Mouse (Mus musculus): ENCODE data around the gene Fxyd6. TPM values are rescaled to one million over a fixed set of nuclear protein-coding genes. Genes with fewer than 3 reads are reported as not detected.
A peak's percentile ranks its signal among the peaks of the same experiment; 100 is the strongest.

Gene Fxyd6
- 100 to 1,000 TPM; 284 to 286 TPM for total RNA-seq (2021)

GRCm38 (mm10) chr9:45370117-45370561 is at the start of gene Fxyd6:
Fxyd6 (plus strand) TSS chr9:45370185.
- DNase-seq (ENCODE audit: extremely low spot score in 1 of 2, low spot score in 2 of 2): peak in 1 of 2 experiments; percentile 80
- intact Hi-C loops (cut with DNase I): no loop called here

GRCm38 (mm10) chr9:45321465-45321864 is 48.5 kb upstream of the Fxyd6 start:
- intact Hi-C loops (cut with DNase I): no loop called here
- no peak for DNase-seq (ENCODE audit: extremely low spot score in 1 of 2, low spot score in 2 of 2)

GRCm38 (mm10) chr9:45321946-45322430 is 48.0 kb upstream of the Fxyd6 start:
- intact Hi-C loops (cut with DNase I): no loop called here
- no peak for DNase-seq (ENCODE audit: extremely low spot score in 1 of 2, low spot score in 2 of 2)

GRCm38 (mm10) chr9:45326390-45326789 is 43.6 kb upstream of the Fxyd6 start:
- intact Hi-C loops (cut with DNase I): no loop called here
- DNase-seq (ENCODE audit: extremely low spot score in 1 of 2, low spot score in 2 of 2): no peak

GRCm38 (mm10) chr9:45328263-45328662 is 41.7 kb upstream of the Fxyd6 start:
- intact Hi-C loops (cut with DNase I): no loop called here
- no peak for DNase-seq (ENCODE audit: extremely low spot score in 1 of 2, low spot score in 2 of 2)

GRCm38 (mm10) chr9:45329577-45329976 is 40.4 kb upstream of the Fxyd6 start:
- DNase-seq (ENCODE audit: extremely low spot score in 1 of 2, low spot score in 2 of 2): no peak
- intact Hi-C loops (cut with DNase I): no loop called here

GRCm38 (mm10) chr9:45337406-45337805 is 32.6 kb upstream of the Fxyd6 start:
- no peak for DNase-seq (ENCODE audit: extremely low spot score in 1 of 2, low spot score in 2 of 2)
- intact Hi-C loops (cut with DNase I): no loop called here

GRCm38 (mm10) chr9:45343066-45343465 is 26.9 kb upstream of the Fxyd6 start:
- intact Hi-C loops (cut with DNase I): no loop called here
- no peak for DNase-seq (ENCODE audit: extremely low spot score in 1 of 2, low spot score in 2 of 2)

- DNase-seq (ENCODE audit: extremely low spot score in 1 of 2, low spot score in 2 of 2): no peak
- intact Hi-C loops (cut with DNase I): loop anchor here (5.0 kb wide), 1 partner anchor 42 kb away; no protein-coding TSS in a partner anchor
Measured at GRCm38 (mm10) chr9:45345516-45345915, 24.5 kb upstream of the Fxyd6 start.

GRCm38 (mm10) chr9:45346276-45346675 is 23.7 kb upstream of the Fxyd6 start:
- intact Hi-C loops (cut with DNase I): loop anchor here (5.0 kb wide), 1 partner anchor 41 kb away; no protein-coding TSS in a partner anchor
- DNase-seq (ENCODE audit: extremely low spot score in 1 of 2, low spot score in 2 of 2): no peak

GRCm38 (mm10) chr9:45348560-45348959 is 21.4 kb upstream of the Fxyd6 start:
- no peak for DNase-seq (ENCODE audit: extremely low spot score in 1 of 2, low spot score in 2 of 2)
- intact Hi-C loops (cut with DNase I): loop anchor here (5.0 kb wide), 1 partner anchor 39 kb away; no protein-coding TSS in a partner anchor

GRCm38 (mm10) chr9:45349181-45349580 is 20.8 kb upstream of the Fxyd6 start:
- intact Hi-C loops (cut with DNase I): loop anchor here (5.0 kb wide), 1 partner anchor 38 kb away; no protein-coding TSS in a partner anchor

GRCm38 (mm10) chr9:45349851-45350250 is 20.1 kb upstream of the Fxyd6 start:
- no peak for DNase-seq (ENCODE audit: extremely low spot score in 1 of 2, low spot score in 2 of 2)
- intact Hi-C loops (cut with DNase I): loop anchor here (5.0 kb wide), 1 partner anchor 37 kb away; no protein-coding TSS in a partner anchor

More at GRCm38 (mm10) chr9:45349181-45349580, 20.8 kb upstream of the Fxyd6 start:
- DNase-seq (ENCODE audit: extremely low spot score in 1 of 2, low spot score in 2 of 2): no peak

- no peak for DNase-seq (ENCODE audit: extremely low spot score in 1 of 2, low spot score in 2 of 2)
- intact Hi-C loops (cut with DNase I): no loop called here
Measured at GRCm38 (mm10) chr9:45355192-45355591, 14.8 kb upstream of the Fxyd6 start.

GRCm38 (mm10) chr9:45358356-45358755 is 11.6 kb upstream of the Fxyd6 start:
- DNase-seq (ENCODE audit: extremely low spot score in 1 of 2, low spot score in 2 of 2): no peak
- intact Hi-C loops (cut with DNase I): no loop called here

- intact Hi-C loops (cut with DNase I): no loop called here
- DNase-seq (ENCODE audit: extremely low spot score in 1 of 2, low spot score in 2 of 2): peak in 1 of 2 experiments; percentile 66
Measured at GRCm38 (mm10) chr9:45362051-45362461, 7.9 kb upstream of the Fxyd6 start.

GRCm38 (mm10) chr9:45363639-45364214 is 6.3 kb upstream of the Fxyd6 start:
- no peak for DNase-seq (ENCODE audit: extremely low spot score in 1 of 2, low spot score in 2 of 2)
- intact Hi-C loops (cut with DNase I): no loop called here

- no peak for DNase-seq (ENCODE audit: extremely low spot score in 1 of 2, low spot score in 2 of 2)
- intact Hi-C loops (cut with DNase I): no loop called here
Measured at GRCm38 (mm10) chr9:45367716-45368115, 2.3 kb upstream of the Fxyd6 start.

GRCm38 (mm10) chr9:45368341-45368901 is 1.6 kb upstream of the Fxyd6 start:
- DNase-seq (ENCODE audit: extremely low spot score in 1 of 2, low spot score in 2 of 2): no peak
- intact Hi-C loops (cut with DNase I): no loop called here

GRCm38 (mm10) chr9:45370616-45371336 is 791 bp downstream of the Fxyd6 start:
- no peak for DNase-seq (ENCODE audit: extremely low spot score in 1 of 2, low spot score in 2 of 2)
- intact Hi-C loops (cut with DNase I): no loop called here

Measured in left cerebral cortex, postnatal 10 days (tissue).